Mouse (Mus musculus) embryonic facial prominence, embryonic 14.5 days (tissue): ENCODE measurements around the gene Sgca. TPM values are rescaled to one million over a fixed set of nuclear protein-coding genes. Genes with fewer than 3 reads are reported as not detected.
A peak's percentile ranks its signal among the peaks of the same experiment; 100 is the strongest.

Experiments
- ATAC-seq: fragments of 200-750 bp; cut with Nextera tagmentation; 2 replicates; pipeline ENCODE4 v1.8.0; 2017; ENCODE audit warnings: low read depth, moderate number of reproducible peaks, moderate TSS enrichment
- DNase-seq: peaks from one replicate; pipeline ENCODE4 v3.0.0-alpha.2; 2015; ENCODE audit warnings: low spot score
- H3K27ac ChIP-seq: fragments of 300-500 bp; sonication (generic); replicated peaks from 2 replicates; pipeline ENCODE4 v1.5.1; 2014; ENCODE audit warnings: low read depth, mild to moderate bottlenecking, low read length, moderate library complexity
- H3K27me3 ChIP-seq: fragments of 300-500 bp; sonication (generic); replicated peaks from 2 replicates; pipeline ENCODE4 v1.6.1; 2014; ENCODE audit warnings: low read length; ENCODE audit not compliant: control insufficient read depth, insufficient read depth
- H3K36me3 ChIP-seq: fragments of 300-500 bp; sonication (generic); 2 replicates; pipeline ENCODE4 v1.6.1; 2014; ENCODE audit warnings: low read length, mixed read lengths; ENCODE audit not compliant: control insufficient read depth, insufficient read depth
- H3K4me1 ChIP-seq: fragments of 300-500 bp; sonication (generic); 2 replicates; pipeline ENCODE4 v1.6.1; 2014; ENCODE audit warnings: antibody characterized with exemption, low read length; ENCODE audit not compliant: control insufficient read depth, insufficient read depth
- H3K4me2 ChIP-seq: fragments of 300-500 bp; sonication (generic); 2 replicates; pipeline ENCODE4 v1.6.1; 2014; ENCODE audit warnings: low read depth, mild to moderate bottlenecking, low read length, moderate library complexity, mixed read lengths
- H3K4me3 ChIP-seq: fragments of 300-500 bp; sonication (generic); 2 replicates; pipeline ENCODE4 v1.5.1; 2014; ENCODE audit warnings: low read depth, mild to moderate bottlenecking, low read length
- H3K9ac ChIP-seq: fragments of 300-500 bp; sonication (generic); 2 replicates; pipeline ENCODE4 v1.6.1; 2014; ENCODE audit warnings: low read depth, mild to moderate bottlenecking, low read length, moderate library complexity, mixed read lengths
- H3K9me3 ChIP-seq: fragments of 300-500 bp; sonication (generic); 2 replicates; pipeline ENCODE4 v1.6.1; 2016; ENCODE audit warnings: low read length; ENCODE audit not compliant: control insufficient read depth
- WGBS: fragments of 180-500 bp; shearing (Covaris S2); extraction: QIAGEN DNeasy Blood & Tissue Kit; methylation state at CpG from one replicate; pipeline ENCODE4 v1.1.7; 2014; 5-methylcytosine and 5-hydroxymethylcytosine counted together
- polyA plus RNA-seq: library from polyadenylated mRNA; unstranded; fragments of >200 nt; fragmentation: Nextera tagmentation; extraction: Ambion mirVana; gene quantifications from 2 replicates; pipeline ENCODE4 v1.2.1, GENCODE M21; 2014

The Sgca gene
- polyA plus RNA-seq, 1 experiment from 2014 or later = 18.6 TPM

DNA sequence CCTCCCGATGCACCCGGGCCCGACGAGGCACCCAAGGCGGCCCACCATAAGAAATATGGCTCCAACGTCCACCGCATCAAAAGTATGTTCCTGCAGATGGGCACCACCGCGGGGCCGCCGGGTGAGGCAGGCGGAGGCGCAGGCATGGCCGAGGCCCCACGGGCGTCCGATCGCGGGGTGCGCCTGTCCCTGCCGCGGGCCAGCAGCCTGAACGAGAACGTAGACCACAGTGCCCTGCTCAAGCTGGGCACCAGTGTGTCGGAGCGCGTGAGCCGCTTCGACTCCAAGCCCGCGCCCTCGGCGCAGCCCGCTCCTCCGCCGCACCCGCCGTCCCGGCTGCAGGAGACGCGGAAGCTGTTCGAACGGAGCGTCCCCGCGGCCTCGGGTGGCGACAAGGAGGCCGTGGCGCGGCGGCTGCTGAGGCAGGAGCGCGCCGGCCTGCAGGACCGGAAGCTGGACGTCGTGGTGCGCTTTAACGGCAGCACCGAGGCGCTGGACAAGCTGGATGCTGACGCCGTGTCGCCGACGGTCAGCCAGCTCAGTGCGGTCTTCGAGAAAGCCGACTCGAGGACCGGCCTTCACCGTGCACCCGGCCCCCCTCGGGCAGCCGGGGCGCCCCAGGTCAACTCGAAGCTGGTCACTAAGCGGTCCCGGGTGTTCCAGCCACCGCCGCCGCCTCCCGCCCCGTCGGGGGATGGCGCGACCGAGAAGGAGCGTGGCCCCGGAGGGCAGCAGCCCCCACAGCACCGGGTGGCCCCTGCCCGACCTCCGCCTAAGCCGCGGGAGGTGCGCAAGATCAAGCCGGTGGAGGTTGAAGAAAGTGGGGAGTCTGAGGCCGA lies 15.7 kb upstream of the Sgca start:
- H3K27me3 ChIP-seq = no peaks in the 10 kb centered on the region
- H3K9ac ChIP-seq = peak overlapping the region; percentile 92
- ATAC-seq (no peak), DNase-seq (no peak)
- peak overlapping the region; percentile 91 for H3K4me3 ChIP-seq
- peaks cover 55% of the 10 kb centered on the region for H3K4me1 ChIP-seq
- under 1% methylated on average over 30 of the region's 99 CpGs for WGBS
- peaks cover 7% of the 10 kb centered on the region for H3K36me3 ChIP-seq
- peak overlapping the region; percentile 96 for H3K4me2 ChIP-seq
- no peaks in the 10 kb centered on the region for H3K9me3 ChIP-seq
- peak overlapping the region; percentile 94 for H3K27ac ChIP-seq

GRCm38 (mm10) chr11:94990749-94991577 lies 14.8 kb upstream of the Sgca start, which contains the start of gene Ppp1r9b:
TSS of gene Ppp1r9b (plus strand) at chr11:94991035.
- no peaks in the 10 kb centered on the region for H3K36me3 ChIP-seq
- peak within 1 kb of the TSS; percentile 96 for H3K4me2 ChIP-seq
- DNase-seq (peak; percentile 94), ATAC-seq (peak; percentile 89)
- no peaks in the 10 kb centered on the region for H3K27me3 ChIP-seq
- under 1% methylated on average over 31 of the region's 69 CpGs for WGBS
- H3K4me3 ChIP-seq = peak within 1 kb of the TSS; percentile 91
- peak within 1 kb of the TSS; percentile 92 for H3K9ac ChIP-seq
- H3K4me1 ChIP-seq = peaks cover 55% of the 10 kb centered on the region
- H3K9me3 ChIP-seq = no peaks in the 10 kb centered on the region
- H3K27ac ChIP-seq = peak within 1 kb of the TSS; percentile 94

- peak overlapping the region; percentile 96 for H3K4me2 ChIP-seq
- H3K9ac ChIP-seq = peak overlapping the region; percentile 92
- H3K27ac ChIP-seq = peak overlapping the region; percentile 94
- no peaks in the 10 kb centered on the region for H3K9me3 ChIP-seq
- 44% methylated on average over 6 of the region's 6 CpGs for WGBS
- DNase-seq = no peak
- ATAC-seq = no peak
- H3K4me3 ChIP-seq = peak overlapping the region; percentile 91
- no peaks in the 10 kb centered on the region for H3K36me3 ChIP-seq
- peaks cover 49% of the 10 kb centered on the region for H3K4me1 ChIP-seq
- H3K27me3 ChIP-seq = no peaks in the 10 kb centered on the region
Observed at GRCm38 (mm10) chr11:94990102-94990748, 14.1 kb upstream of the Sgca start.

GRCm38 (mm10) chr11:94989562-94990017 lies 13.5 kb upstream of the Sgca start:
- Histone ChIP-seq H3K4me2 (peak overlapping the region; percentile 96), H3K4me1 (peaks cover 42% of the 10 kb centered on the region), H3K27ac (peak overlapping the region; percentile 94), H3K9me3 (no peaks in the 10 kb centered on the region), H3K4me3 (peak overlapping the region; percentile 91), H3K27me3 (no peaks in the 10 kb centered on the region), H3K36me3 (no peaks in the 10 kb centered on the region), H3K9ac (peak overlapping the region; percentile 92)
- peak; percentile 67 for ATAC-seq
- whole genome bisulfite sequencing = 0% methylated on average over 12 of the region's 12 CpGs
- peak; percentile 97 for DNase-seq

DNA sequence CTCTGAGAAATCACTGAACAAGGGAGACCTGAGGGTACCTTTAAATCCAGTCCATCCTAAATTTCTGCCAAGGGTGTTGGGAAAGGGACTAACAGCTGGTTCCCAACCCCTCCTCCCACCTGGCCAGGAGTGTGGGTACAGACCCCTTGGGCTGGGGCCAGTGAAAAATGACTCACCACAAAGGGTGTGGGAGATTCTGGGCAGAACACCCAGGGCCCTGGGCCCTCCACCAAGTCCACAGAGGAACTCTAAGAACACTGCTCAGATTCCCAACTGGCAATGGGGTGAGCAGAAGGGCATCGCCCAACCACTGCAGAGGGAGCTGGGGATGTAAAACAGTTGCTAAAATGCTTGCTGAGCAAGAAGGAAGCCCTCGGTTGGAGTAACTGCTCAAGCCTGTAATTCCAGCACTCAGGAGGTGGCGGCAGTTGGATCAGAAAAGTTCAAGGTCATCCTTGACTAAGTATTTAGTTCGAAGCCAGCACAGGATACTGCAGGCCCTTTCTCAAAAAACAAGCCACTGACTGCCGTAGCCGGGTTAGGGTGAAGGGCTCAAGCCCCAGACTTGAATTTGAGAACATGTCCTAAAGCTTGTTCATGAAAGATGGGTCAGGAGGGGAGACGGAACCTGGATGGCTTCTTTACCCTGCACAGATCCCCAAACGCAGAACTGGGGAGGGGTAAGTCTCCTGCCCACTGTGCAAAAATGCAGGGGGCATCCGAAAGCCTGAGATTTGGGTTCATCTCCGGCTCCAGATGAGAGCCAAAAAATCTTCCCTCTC lies 12.8 kb upstream of the Sgca start:
- no peak for ATAC-seq

GRCm38 (mm10) chr11:94987851-94988250 lies 11.7 kb upstream of the Sgca start:
- Histone ChIP-seq H3K4me2 (peak overlapping the region; percentile 8; the same call in 1 of the 2 replicates), H3K4me1 (peaks cover 27% of the 10 kb centered on the region), H3K36me3 (no peaks in the 10 kb centered on the region), H3K4me3 (no peak overlapping the region), H3K9ac (no peak overlapping the region), H3K9me3 (no peaks in the 10 kb centered on the region), H3K27me3 (no peaks in the 10 kb centered on the region), H3K27ac (no peak overlapping the region)
- 67% methylated on average over 8 of the region's 8 CpGs for WGBS
- DNase-seq (no peak), ATAC-seq (no peak)

More for the DNA sequence above, 12.8 kb upstream of the Sgca start:
- WGBS = 12% methylated on average over 10 of the region's 10 CpGs
- Histone ChIP-seq H3K36me3 (no peaks in the 10 kb centered on the region), H3K9me3 (no peaks in the 10 kb centered on the region), H3K9ac (peak overlapping the region; percentile 68), H3K4me2 (peak overlapping the region; percentile 96), H3K4me1 (peaks cover 36% of the 10 kb centered on the region), H3K4me3 (peak overlapping the region; percentile 91), H3K27me3 (no peaks in the 10 kb centered on the region), H3K27ac (peak overlapping the region; percentile 94)
- DNase-seq = no peak

- no peak overlapping the region for H3K27ac ChIP-seq
- no peak overlapping the region for H3K4me2 ChIP-seq
- no peaks in the 10 kb centered on the region for H3K27me3 ChIP-seq
- DNase-seq (no peak), ATAC-seq (no peak)
- H3K9me3 ChIP-seq = no peaks in the 10 kb centered on the region
- H3K4me3 ChIP-seq = no peak overlapping the region
- no peak overlapping the region for H3K9ac ChIP-seq
- H3K4me1 ChIP-seq = peaks cover 27% of the 10 kb centered on the region
- 38% methylated on average over 6 of the region's 6 CpGs for WGBS
- H3K36me3 ChIP-seq = no peaks in the 10 kb centered on the region
Observed at GRCm38 (mm10) chr11:94987341-94987740, 11.2 kb upstream of the Sgca start.
